Mouse (Mus musculus): Measurements from ENCODE around the gene Syn1. TPM values are rescaled to one million over a fixed set of nuclear protein-coding genes. Genes with fewer than 3 reads are reported as not detected.

Gene Syn1
- total RNA-seq, 4 experiments from 2014 or later, result 0.10 TPM; not detected in 3

DNA sequence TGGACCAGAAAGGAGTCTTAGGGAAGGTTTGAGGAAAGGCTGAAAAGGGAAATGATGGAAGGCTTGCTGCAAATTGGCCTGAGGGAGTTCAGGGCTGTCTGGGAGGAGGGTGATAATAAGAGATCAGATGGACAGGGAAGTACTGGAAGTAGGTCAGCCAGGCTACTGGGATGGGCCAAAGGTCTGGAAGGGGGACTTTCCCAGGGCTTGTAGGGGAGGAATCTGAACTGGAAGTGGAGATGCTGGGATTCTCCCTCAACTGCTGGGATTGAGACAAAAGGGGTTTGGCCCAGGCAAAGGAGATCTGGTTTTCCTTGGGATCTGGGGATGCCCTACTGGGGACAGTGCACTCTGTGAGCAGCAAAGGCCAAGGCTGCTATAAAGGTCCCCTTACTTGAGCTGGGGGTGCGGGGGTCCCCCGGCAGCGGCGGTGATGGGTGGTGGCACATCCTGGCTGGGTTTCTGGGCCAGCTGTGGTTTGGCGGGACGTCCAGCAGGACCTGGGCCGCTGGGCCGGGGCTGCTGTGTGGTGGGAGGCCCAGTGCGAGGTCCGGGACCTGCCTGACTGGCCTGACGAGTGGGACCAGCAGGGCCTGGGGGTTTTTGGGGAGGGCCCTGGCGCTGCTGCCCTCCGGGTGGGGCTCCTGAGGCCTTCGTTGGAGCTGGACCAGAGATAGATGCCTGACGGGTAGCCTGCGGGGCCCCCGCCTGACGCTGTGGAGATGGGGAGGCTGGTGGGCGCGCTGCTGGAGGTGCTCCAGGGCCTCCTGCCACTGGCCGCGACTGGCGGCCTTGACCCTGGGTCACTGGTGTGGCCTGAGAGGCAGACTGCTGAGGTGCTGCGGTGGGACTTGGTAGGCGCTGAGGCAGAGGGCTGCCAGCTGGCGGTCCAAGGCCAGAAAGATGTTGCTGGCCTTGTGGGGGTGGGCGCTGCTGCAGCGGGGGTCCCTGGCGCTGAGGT, 58.4 kb downstream of the Syn1 start:
- DNase-seq (ENCODE audit: low spot score in 2 of 2), result no peak

DNA sequence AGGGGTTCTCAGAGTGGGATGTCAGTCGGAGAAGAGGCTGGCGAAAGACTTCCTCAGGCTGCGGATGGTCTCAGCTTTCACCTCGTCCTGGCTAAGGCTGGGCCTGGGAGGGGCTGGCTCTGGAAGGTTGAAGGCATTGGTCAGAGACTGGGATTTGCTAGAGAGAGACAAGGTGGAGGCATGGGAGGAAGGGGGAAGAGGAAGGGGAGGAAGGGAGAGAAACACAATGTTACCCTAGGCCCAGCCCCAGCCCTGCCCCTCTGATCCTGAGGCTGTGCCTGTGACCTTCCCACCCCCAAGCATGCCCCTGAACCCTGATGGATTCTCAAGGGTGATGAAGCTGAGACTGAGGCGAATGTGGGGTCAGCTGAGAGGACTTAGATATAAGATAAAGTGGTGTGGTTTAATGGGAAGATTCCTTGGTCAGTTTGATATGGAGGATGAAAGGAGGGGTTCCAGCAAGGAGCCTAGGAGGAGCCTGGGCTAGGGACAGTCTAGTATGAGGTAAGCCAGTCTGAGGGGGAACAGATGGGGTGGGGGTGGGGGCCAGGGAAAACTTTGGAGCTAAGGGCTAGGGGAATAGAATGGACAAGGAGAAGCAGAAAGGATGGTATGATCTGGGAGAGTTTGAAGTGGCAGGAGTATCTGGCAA, 59.2 kb downstream of the Syn1 start:
- no peak for DNase-seq (ENCODE audit: low spot score in 2 of 2)

DNA sequence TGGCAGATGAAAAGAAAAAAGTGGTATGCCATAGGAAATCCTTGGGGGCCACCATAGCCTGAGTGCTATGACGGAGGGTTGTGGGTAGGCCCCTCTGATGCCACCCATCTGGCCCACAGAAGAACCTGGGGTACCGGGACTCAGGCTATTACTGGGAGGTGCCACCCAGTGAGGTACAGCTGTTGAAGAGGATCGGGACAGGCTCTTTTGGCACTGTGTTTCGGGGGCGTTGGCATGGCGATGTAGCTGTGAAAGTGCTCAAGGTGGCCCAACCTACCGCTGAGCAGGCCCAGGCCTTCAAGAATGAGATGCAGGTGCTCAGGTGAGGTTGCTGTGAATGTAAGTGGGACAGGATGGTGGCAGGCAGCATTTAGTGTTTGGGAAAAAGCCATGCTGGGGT, 67.0 kb downstream of the Syn1 start:
- DNase-seq (ENCODE audit: low spot score in 2 of 2), result no peak

DNA sequence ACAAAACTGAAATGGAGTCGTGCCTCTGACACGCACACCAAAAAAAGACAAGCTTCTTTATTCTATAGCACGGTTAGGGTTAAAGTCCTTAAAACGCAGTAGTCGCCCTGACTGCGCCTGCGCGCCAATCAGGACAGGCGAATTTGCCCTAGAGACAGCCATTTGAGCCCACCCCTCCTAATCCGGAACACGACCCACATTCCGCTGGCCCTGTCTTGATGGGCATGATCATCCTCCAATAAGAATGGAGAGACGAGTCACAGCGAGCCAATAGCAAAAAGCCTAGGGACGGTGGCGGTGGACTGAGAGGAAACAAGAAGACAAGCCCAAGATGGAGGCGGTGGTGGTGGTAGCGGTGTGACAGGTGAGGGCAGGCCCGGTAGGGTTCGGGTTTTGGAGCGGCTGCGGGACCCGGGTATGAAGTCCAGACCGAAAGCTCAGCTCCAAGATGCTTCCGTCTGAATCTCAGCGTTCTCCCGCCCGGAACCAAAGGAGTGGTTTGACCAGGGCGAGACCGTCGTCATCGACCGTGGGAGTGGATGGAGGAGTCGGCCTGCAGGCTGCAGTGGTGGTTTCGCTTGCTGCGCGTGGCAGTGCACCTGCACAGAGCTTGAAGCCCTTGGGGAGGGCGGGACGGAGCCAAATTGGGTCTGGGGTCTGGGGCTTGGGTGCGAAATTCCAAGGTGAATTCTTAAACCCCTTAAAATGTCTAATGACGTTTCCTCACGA, 72.4 kb downstream of the Syn1 start:
- DNase-seq (ENCODE audit: low spot score in 2 of 2), result peak; percentile 85

DNA sequence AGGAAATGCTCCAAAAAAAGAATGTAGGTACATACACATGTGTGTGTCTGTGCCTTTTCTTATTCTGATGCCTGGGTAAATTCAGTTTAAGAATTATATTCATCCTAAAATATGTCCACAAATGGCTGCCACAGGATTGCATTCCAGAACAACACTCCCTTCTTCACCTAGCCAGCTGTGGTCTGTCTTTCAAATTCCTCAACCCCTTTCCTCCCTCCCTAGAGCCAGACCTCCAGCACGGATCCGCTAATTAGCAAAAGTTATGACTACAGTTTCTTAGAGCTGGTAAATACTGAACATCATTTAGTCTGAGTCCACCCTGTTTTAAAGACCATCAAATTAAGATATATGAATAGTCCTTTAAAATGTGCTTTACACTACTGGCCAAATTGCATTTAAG, 73.0 kb downstream of the Syn1 start:
- DNase-seq (ENCODE audit: low spot score in 2 of 2), result no peak

DNA sequence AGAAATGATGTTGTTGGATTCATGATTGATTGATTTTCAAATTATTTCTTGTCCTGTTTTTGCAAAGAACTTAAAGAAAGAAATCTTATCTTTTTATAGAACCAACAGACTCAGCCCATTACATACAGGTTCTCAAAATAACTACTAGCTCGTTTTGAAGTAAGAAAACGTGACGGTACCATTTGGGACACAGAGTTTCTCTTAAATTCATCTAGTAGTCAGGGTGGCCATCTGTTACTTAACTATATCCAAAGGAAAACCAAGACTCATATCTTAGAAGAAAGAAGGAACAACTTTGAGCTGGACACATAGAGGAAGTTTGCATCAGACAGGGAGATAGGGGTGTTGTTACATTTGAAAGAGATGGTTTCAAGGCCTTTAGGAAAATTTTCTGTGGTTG, 73.6 kb downstream of the Syn1 start:
- no peak for DNase-seq (ENCODE audit: low spot score in 2 of 2)

DNA sequence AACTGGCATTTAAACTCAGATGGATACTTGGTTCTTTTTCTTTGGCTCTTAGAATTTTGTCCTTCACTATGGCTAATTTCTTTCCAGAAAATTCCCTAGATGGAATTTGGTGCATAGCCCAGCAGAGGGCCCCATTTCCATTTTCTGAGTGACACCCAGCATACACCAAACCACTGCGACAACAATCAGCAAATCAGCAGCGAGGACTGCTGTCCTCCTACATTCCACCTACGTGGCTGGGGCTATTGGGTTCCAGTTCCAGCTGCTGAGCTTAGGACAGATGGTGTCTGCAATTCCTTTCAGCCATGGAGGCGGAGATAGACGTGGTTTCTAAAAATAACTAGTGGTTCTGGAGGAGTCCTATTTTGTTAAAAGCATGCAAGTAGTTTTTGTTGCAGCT, 91.9 kb downstream of the Syn1 start:
- peak; percentile 43 to 61 for DNase-seq (ENCODE audit: low spot score in 2 of 2)

DNA sequence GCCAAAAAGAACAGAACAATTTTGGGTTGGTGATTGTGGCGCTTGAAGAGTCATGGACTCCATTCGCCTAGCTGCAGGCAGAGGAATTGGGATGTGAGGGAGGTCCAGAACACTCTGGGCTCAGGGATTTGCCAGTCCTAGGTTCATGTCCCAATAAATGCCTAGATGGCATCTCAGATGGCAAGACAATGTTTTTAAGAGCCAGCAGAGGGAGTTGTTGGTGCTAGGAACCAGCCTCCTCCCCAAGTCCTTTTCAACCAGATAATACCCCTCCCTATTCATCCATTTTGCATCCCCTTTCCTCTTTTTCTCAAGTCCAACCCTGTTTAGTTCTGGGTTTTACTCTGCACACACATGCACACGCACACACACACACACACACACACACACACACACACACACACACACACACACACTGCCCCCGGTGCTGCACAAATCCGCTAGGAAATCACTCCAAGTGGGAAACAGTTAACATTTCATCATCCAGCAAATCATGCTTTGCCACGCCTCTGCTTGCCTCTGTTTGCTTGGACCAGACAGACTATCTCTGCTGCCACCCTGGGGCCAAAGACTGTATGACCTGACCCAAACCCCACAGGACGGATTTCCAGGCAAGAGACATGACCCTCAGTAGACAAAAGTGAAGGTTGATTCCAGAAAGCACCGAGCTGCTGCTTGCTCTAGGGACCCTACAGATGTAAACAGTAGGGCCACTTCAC, 100.9 kb downstream of the Syn1 start:
- DNase-seq (ENCODE audit: low spot score in 2 of 2), result peak; percentile 42 to 45

DNA sequence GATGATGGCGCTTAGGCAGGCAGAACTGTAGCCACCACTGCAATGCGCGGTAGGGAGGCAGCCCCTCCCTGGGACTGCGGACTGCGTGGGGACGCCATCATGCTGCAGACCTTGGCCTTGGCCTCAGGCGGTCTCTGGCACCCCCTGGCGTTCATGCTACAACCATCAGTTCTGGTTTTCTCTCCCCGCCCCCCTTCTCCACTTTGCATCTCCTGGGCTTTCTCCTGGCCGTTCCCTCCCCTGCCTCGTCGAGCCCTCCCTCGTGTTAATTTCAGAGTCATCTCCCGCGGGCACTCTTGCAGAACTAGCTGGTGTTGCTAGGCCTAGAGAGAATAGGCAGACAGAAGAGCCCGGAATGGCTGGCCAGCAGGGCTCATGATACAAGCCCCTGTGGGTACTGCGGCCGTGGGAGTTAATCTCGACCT, 101.6 kb downstream of the Syn1 start:
- peak; percentile 57 to 64 for DNase-seq (ENCODE audit: low spot score in 2 of 2)

DNA sequence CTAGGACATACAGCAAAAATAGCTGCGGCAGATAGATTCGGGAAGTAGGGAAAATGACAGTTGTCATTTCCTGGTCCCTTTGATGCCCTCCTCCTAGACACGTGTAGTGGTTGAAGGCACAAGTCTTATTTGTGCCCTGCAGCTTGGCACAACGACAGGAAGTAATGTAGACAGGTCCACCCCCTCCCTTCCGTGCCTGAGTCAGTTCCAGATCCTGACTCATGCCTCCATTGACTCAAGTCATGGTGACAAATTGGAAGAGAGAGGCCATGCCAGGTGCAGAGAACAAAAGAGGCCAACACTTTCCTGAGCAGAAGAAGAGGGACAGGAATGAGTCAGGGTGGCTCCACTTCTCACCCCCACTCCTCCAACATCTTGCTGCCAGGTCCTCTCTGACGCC, 103.8 kb downstream of the Syn1 start:
- no peak for DNase-seq (ENCODE audit: low spot score in 2 of 2)

Small RNAs within 50 kb of the gene (microRNA-seq; reads per million reads assigned to microRNA genes)
- gene Gm24824 (not detected), gene Mir5617 (not detected)

Other genes starting within 250 kb of the Syn1 start
- gene Cdk16, start 233.1 kb downstream of the Syn1 start, total RNA-seq (2022), result 100 to 1,000 TPM; 105 to 130 (median 120) TPM
- gene Usp11, start 217.1 kb downstream of the Syn1 start, total RNA-seq (2022), result 1 to 10 TPM; 1.7 to 2.3 (median 2.1) TPM
- gene Araf, start 123.2 kb downstream of the Syn1 start, total RNA-seq (2022), result 100 to 1,000 TPM; 102 to 107 (median 105) TPM
- gene Timp1, start 50.8 kb downstream of the Syn1 start, total RNA-seq (2022), result under 1 TPM in 3 of 4 experiments, not detected in 1; 0.36 to 0.99 (median 0.59) TPM
- gene Cfp, start 10.6 kb upstream of the Syn1 start, total RNA-seq (2022), result 1 to 10 TPM; 1.3 to 4.5 (median 2.1) TPM
- gene Elk1, start 29.6 kb upstream of the Syn1 start, total RNA-seq (2022), result 1 to 10 TPM; 5.6 to 6.9 (median 6.1) TPM
- gene Uxt, start 41.0 kb upstream of the Syn1 start, total RNA-seq (2022), result 10 to 100 TPM; 28.9 to 38.7 (median 37.2) TPM
- 1 to 10 TPM; 1.2 to 1.3 (median 1.3) TPM for gene Zfp182, start 141.3 kb upstream of the Syn1 start, total RNA-seq (2022)
- gene Spaca5, start 147.4 kb upstream of the Syn1 start, total RNA-seq (2022), result not detected
- under 1 TPM; 0.10 to 0.19 (median 0.16) TPM for gene Zfp300, start 168.5 kb upstream of the Syn1 start, total RNA-seq (2022)
- not detected for gene Ssxa1, start 194.8 kb upstream of the Syn1 start, total RNA-seq (2022)